Mouse (Mus musculus): Measurements from ENCODE around the gene Tmem273. TPM values are rescaled to one million over a fixed set of nuclear protein-coding genes. Genes with fewer than 3 reads are reported as not detected.

Tmem273 gene
- polyA plus RNA-seq, 1 experiment from 2014 or later, result 0.70 TPM

DNA sequence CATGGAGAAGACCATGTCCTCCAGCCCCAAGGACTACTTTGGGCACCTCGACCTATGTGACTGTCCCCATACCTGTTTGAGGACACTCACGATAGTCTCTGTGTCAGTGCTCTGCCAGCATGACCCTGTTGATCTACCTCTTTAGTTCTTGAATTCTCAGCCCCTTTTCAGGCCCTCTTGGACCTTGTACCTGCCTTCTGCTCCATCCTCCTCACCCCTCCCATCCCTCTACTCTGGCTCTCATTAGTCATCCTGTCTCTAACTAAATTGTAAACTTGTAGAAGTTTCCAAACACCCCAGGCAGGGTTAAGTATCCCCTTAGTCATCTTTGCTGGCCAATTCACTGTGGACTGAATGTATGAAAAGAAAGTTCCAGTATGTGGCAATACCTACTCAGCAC, 12.0 kb downstream of the Tmem273 start:
- 77% methylated on average over 2 of the region's 2 CpGs for WGBS
- H3K27me3 ChIP-seq (ENCODE audit: control insufficient read depth, insufficient read depth, low read length), result no peaks in the 10 kb centered on the region
- no peak for ATAC-seq (ENCODE audit: low FRiP score, low TSS enrichment)
- H3K9me3 ChIP-seq (ENCODE audit: control insufficient read depth, low read length), result no peaks in the 10 kb centered on the region
- H3K36me3 ChIP-seq (ENCODE audit: control insufficient read depth, insufficient read depth, low read length), result no peaks in the 10 kb centered on the region
- H3K4me3 ChIP-seq (ENCODE audit: low read length), result no peak overlapping the region
- H3K4me2 ChIP-seq (replicated peaks; ENCODE audit: low read depth, low read length), result no peak overlapping the region
- no peak overlapping the region for H3K27ac ChIP-seq (ENCODE audit: low read depth, low read length)
- no peaks in the 10 kb centered on the region for H3K4me1 ChIP-seq (ENCODE audit: control insufficient read depth, insufficient read depth, low read length)
- H3K9ac ChIP-seq (ENCODE audit: low read depth, low read length), result no peak overlapping the region

DNA sequence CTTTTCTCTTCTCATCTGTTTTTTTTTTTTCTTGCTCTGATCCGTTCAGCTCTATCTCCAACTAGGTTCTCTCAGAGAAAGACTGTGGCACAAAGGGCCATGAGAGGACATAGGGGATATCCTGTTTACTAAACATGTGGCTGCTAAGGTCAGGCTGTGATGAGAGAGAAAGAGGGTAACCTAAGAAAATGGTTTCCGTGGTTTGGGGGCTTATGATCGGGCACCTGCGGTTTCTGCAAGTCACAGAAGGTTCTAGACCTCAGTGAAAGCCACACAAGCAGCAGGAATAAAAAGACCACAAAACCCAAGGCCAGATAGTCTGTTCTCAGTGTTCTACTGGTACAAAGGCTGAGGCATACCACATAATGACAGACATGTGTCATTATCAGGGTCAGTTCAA, 12.6 kb downstream of the Tmem273 start:
- ATAC-seq (ENCODE audit: low FRiP score, low TSS enrichment), result no peak
- Histone ChIP-seq H3K4me2 (replicated peaks; ENCODE audit: low read depth, low read length) (no peak overlapping the region), H3K36me3 (ENCODE audit: control insufficient read depth, insufficient read depth, low read length) (no peaks in the 10 kb centered on the region), H3K4me1 (ENCODE audit: control insufficient read depth, insufficient read depth, low read length) (no peaks in the 10 kb centered on the region), H3K9ac (ENCODE audit: low read depth, low read length) (no peak overlapping the region), H3K9me3 (ENCODE audit: control insufficient read depth, low read length) (no peaks in the 10 kb centered on the region), H3K4me3 (ENCODE audit: low read length) (no peak overlapping the region), H3K27me3 (ENCODE audit: control insufficient read depth, insufficient read depth, low read length) (no peaks in the 10 kb centered on the region), H3K27ac (ENCODE audit: low read depth, low read length) (no peak overlapping the region)
- WGBS, result 89% methylated on average over 4 of the region's 4 CpGs

DNA sequence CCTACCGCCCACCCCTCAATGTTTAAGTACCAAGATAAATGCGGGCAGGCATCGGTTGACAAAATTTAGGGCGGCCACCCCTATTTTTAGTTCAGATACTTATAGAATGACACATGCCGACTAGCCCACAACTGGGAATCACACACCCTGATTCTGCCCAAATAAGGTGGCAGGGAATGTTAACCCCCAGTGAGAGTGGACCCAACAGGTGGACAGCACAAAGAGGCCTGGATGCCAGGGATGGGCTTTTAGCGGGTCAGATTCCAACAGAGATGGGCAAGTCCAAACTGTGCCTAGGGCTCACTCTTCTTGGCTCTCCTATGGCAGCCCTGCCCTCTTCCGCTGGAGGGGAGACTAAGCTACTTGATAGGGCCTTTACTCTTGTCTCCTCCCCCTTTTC, 14.3 kb downstream of the Tmem273 start:
- no peak overlapping the region for H3K4me3 ChIP-seq (ENCODE audit: low read length)
- WGBS, result 93% methylated on average over 7 of the region's 7 CpGs
- no peaks in the 10 kb centered on the region for H3K36me3 ChIP-seq (ENCODE audit: control insufficient read depth, insufficient read depth, low read length)
- H3K27me3 ChIP-seq (ENCODE audit: control insufficient read depth, insufficient read depth, low read length), result no peaks in the 10 kb centered on the region
- no peak overlapping the region for H3K9ac ChIP-seq (ENCODE audit: low read depth, low read length)
- H3K27ac ChIP-seq (ENCODE audit: low read depth, low read length), result no peak overlapping the region
- H3K4me2 ChIP-seq (replicated peaks; ENCODE audit: low read depth, low read length), result no peak overlapping the region
- H3K4me1 ChIP-seq (ENCODE audit: control insufficient read depth, insufficient read depth, low read length), result no peaks in the 10 kb centered on the region
- no peak for ATAC-seq (ENCODE audit: low FRiP score, low TSS enrichment)
- no peaks in the 10 kb centered on the region for H3K9me3 ChIP-seq (ENCODE audit: control insufficient read depth, low read length)

DNA sequence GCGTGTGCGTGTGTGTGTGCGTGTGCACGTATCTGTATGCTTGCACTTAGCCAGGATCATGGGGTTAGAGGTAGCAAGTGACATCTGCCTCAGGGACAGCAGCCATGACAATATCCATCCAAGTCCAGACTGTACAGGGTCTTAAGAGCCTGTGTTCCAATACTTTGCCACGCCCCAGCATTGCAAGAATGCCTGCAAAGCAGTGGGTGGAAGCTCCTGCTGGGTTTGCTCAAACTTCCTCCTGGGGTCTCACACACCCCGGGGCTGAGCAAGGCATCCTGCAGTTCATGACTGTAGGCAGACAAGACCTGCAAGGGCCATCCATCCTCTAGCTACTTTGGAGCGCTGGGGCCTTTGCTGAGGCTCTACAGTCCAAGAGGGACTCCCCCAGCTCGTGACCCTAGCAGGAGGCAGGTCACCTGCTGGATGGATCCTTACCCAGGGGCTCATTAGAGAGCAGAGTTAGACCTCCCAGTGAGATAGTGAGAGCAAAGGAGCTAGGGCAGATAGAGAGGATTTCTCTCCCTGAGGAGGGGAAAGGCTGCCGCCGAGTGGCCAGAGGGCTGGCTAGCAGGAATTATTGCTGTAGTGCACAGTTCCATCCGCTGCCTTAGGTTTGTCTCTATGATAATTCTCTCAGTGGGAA, 15.4 kb downstream of the Tmem273 start:
- no peaks in the 10 kb centered on the region for H3K9me3 ChIP-seq (ENCODE audit: control insufficient read depth, low read length)
- no peak overlapping the region for H3K27ac ChIP-seq (ENCODE audit: low read depth, low read length)
- H3K4me3 ChIP-seq (ENCODE audit: low read length), result no peak overlapping the region
- H3K4me2 ChIP-seq (replicated peaks; ENCODE audit: low read depth, low read length), result no peak overlapping the region
- no peaks in the 10 kb centered on the region for H3K4me1 ChIP-seq (ENCODE audit: control insufficient read depth, insufficient read depth, low read length)
- no peak overlapping the region for H3K9ac ChIP-seq (ENCODE audit: low read depth, low read length)
- ATAC-seq (ENCODE audit: low FRiP score, low TSS enrichment), result no peak
- no peaks in the 10 kb centered on the region for H3K36me3 ChIP-seq (ENCODE audit: control insufficient read depth, insufficient read depth, low read length)
- WGBS, result 58% methylated on average over 11 of the region's 11 CpGs
- H3K27me3 ChIP-seq (ENCODE audit: control insufficient read depth, insufficient read depth, low read length), result no peaks in the 10 kb centered on the region

DNA sequence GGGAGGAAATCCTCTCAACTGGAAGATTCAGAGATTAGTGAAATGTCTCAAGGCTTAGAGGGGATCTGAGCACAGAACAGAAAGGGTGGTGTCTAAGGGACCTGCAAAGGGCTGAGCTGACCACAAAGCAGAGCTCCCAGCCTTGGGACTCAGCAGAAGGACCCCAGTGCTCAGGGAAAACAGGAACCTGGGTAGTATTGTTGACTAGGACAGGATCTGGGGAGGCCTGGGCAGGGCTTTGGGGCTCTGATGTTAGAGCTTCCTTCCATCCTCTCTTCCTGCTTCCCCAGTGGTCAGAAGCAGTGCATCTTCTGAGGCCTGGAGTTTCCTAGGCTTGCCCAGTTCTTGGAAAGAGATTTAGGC, 15.9 kb downstream of the Tmem273 start:
- Histone ChIP-seq H3K36me3 (ENCODE audit: control insufficient read depth, insufficient read depth, low read length) (no peaks in the 10 kb centered on the region), H3K9ac (ENCODE audit: low read depth, low read length) (no peak overlapping the region; the same call in 1 of the 2 replicates), H3K4me3 (ENCODE audit: low read length) (no peak overlapping the region), H3K27me3 (ENCODE audit: control insufficient read depth, insufficient read depth, low read length) (no peaks in the 10 kb centered on the region), H3K4me1 (ENCODE audit: control insufficient read depth, insufficient read depth, low read length) (no peaks in the 10 kb centered on the region), H3K4me2 (replicated peaks; ENCODE audit: low read depth, low read length) (no peak overlapping the region), H3K9me3 (ENCODE audit: control insufficient read depth, low read length) (no peaks in the 10 kb centered on the region), H3K27ac (ENCODE audit: low read depth, low read length) (no peak overlapping the region)
- ATAC-seq (ENCODE audit: low FRiP score, low TSS enrichment), result no peak

DNA sequence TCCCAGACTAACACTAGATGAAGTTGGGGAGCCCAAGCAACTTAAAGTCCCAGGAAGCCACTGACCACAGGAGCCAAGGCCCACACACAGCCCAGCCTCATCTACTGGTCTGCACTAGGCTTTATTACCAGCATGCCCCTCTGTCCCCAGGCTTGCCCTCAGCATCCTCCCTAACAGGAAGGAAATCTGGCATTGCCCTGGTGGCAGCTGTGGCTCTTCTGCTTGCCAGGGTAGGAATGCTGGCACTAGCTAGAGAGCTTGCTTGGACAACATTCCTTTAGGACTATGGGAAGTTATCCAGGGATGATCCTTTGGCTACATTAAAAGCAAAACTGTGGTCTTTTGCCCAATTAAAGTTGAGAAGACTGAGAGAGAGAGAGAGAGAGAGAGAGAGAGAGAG, 24.3 kb downstream of the Tmem273 start:
- Histone ChIP-seq H3K27ac (ENCODE audit: low read depth, low read length) (no peak overlapping the region), H3K36me3 (ENCODE audit: control insufficient read depth, insufficient read depth, low read length) (no peaks in the 10 kb centered on the region), H3K27me3 (ENCODE audit: control insufficient read depth, insufficient read depth, low read length) (no peaks in the 10 kb centered on the region), H3K4me3 (ENCODE audit: low read length) (no peak overlapping the region), H3K9me3 (ENCODE audit: control insufficient read depth, low read length) (no peaks in the 10 kb centered on the region), H3K9ac (ENCODE audit: low read depth, low read length) (no peak overlapping the region), H3K4me1 (ENCODE audit: control insufficient read depth, insufficient read depth, low read length) (no peaks in the 10 kb centered on the region), H3K4me2 (replicated peaks; ENCODE audit: low read depth, low read length) (no peak overlapping the region)
- no peak for ATAC-seq (ENCODE audit: low FRiP score, low TSS enrichment)

DNA sequence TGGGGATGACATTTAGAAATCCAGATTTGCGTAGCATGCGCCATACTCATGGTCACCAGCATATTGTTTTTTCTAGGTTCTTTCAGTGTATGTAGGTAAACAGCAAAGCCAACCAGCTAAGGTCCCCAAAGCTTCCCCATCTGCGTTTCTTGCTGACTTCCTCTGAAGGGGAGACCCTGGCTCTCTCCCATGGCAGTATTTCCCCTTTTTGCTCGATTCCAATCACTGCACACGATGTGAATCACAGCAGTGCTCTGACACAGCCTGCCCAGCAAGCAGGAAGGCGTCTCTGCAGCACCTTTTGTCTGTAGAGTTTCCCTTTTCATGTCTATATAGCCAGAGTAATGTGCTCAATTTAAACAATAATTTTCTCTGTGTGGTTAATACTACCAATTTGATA, 26.7 kb downstream of the Tmem273 start:
- H3K27me3 ChIP-seq (ENCODE audit: control insufficient read depth, insufficient read depth, low read length), result no peaks in the 10 kb centered on the region
- no peaks in the 10 kb centered on the region for H3K4me1 ChIP-seq (ENCODE audit: control insufficient read depth, insufficient read depth, low read length)
- 74% methylated on average over 6 of the region's 6 CpGs for WGBS

DNA sequence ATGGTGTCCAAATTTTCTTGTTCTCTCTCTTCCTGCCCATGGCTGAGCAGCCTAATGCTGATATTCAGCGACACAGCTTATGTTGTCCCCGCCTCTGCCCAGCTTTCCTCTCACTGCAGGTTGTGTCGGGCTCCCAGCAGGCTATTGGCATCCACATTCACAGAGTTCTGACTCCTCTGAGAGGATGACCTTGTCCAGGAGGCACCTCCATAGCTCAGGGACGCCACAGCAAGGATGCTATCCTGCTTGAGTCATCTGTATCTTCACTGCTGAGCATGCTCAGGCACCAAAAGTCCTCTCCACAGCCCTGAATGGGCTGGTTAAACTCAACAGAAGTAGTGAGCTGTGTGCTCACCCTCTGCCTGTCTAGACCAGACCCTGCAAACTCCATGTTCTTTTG, 29.2 kb downstream of the Tmem273 start:
- no peaks in the 10 kb centered on the region for H3K9me3 ChIP-seq (ENCODE audit: control insufficient read depth, low read length)
- H3K4me3 ChIP-seq (ENCODE audit: low read length), result no peak overlapping the region
- no peak overlapping the region for H3K9ac ChIP-seq (ENCODE audit: low read depth, low read length)
- no peak for ATAC-seq (ENCODE audit: low FRiP score, low TSS enrichment)
- H3K27ac ChIP-seq (ENCODE audit: low read depth, low read length), result no peak overlapping the region
- 81% methylated on average over 4 of the region's 4 CpGs for WGBS
- H3K27me3 ChIP-seq (ENCODE audit: control insufficient read depth, insufficient read depth, low read length), result no peaks in the 10 kb centered on the region
- no peaks in the 10 kb centered on the region for H3K36me3 ChIP-seq (ENCODE audit: control insufficient read depth, insufficient read depth, low read length)
- 0 out of 2 replicates have a peak, but pooled peaks cover 6% of the 10 kb centered on the region for H3K4me1 ChIP-seq (ENCODE audit: control insufficient read depth, insufficient read depth, low read length)
- no peak overlapping the region for H3K4me2 ChIP-seq (replicated peaks; ENCODE audit: low read depth, low read length)

More for the DNA sequence above, 26.7 kb downstream of the Tmem273 start:
- no peak overlapping the region for H3K9ac ChIP-seq (ENCODE audit: low read depth, low read length)
- no peaks in the 10 kb centered on the region for H3K9me3 ChIP-seq (ENCODE audit: control insufficient read depth, low read length)
- ATAC-seq (ENCODE audit: low FRiP score, low TSS enrichment), result no peak
- H3K4me2 ChIP-seq (replicated peaks; ENCODE audit: low read depth, low read length), result no peak overlapping the region
- no peak overlapping the region for H3K27ac ChIP-seq (ENCODE audit: low read depth, low read length)
- H3K36me3 ChIP-seq (ENCODE audit: control insufficient read depth, insufficient read depth, low read length), result no peaks in the 10 kb centered on the region
- H3K4me3 ChIP-seq (ENCODE audit: low read length), result no peak overlapping the region

DNA sequence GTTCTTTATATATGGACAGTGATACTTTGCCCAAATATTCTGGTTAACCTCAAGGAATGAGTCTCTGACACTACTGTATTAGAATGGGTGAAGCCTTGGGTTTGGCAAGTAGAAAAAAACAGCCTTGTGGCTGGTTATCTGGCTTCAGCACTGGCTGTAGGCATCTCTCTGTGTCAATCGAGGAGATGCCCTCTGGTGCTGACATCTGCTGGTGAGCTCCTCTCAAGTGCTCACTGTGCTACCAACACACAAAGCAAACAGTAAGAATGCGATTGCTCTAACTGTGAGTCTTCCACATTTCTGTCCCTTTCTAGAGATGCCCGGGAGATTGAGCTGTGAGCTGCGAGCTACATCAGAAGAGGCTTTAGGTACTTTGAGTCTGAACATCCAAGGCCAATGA, 30.8 kb downstream of the Tmem273 start:
- H3K9me3 ChIP-seq (ENCODE audit: control insufficient read depth, low read length), result no peaks in the 10 kb centered on the region

More for the DNA sequence above, 30.8 kb downstream of the Tmem273 start:
- Histone ChIP-seq H3K27me3 (ENCODE audit: control insufficient read depth, insufficient read depth, low read length) (no peaks in the 10 kb centered on the region), H3K27ac (ENCODE audit: low read depth, low read length) (no peak overlapping the region), H3K9ac (ENCODE audit: low read depth, low read length) (no peak overlapping the region), H3K4me1 (ENCODE audit: control insufficient read depth, insufficient read depth, low read length) (0 out of 2 replicates have a peak, but pooled peaks cover 6% of the 10 kb centered on the region), H3K4me2 (replicated peaks; ENCODE audit: low read depth, low read length) (no peak overlapping the region), H3K36me3 (ENCODE audit: control insufficient read depth, insufficient read depth, low read length) (no peaks in the 10 kb centered on the region), H3K4me3 (ENCODE audit: low read length) (no peak overlapping the region)
- no peak for ATAC-seq (ENCODE audit: low FRiP score, low TSS enrichment)
- WGBS, result 80% methylated on average over 4 of the region's 4 CpGs

All from kidney, embryonic 14.5 days (tissue).